Mouse (Mus musculus) intestine, embryonic 15.5 days (tissue): ENCODE results near the gene Flywch1. TPM values are rescaled to one million over a fixed set of nuclear protein-coding genes. Genes with fewer than 3 reads are reported as not detected.
A peak's percentile ranks its signal among the peaks of the same experiment; 100 is the strongest.
"Not testable (repeated sequence)": the region's sequence is repeated elsewhere in the genome, so short reads cannot be mapped to it uniquely, and the experiment has no call there.

Experiments
- ATAC-seq: fragments of 200-750 bp; cut with Nextera tagmentation; 2 replicates; pipeline ENCODE4 v1.8.0; 2017; ENCODE audit warnings: moderate TSS enrichment, moderate library complexity
- H3K27ac ChIP-seq: fragments of 300-500 bp; sonication (generic); 2 replicates; pipeline ENCODE4 v1.5.1; 2015; ENCODE audit warnings: mild to moderate bottlenecking, inconsistent platforms
- H3K27me3 ChIP-seq: fragments of 300-500 bp; sonication (generic); replicated peaks from 2 replicates; pipeline ENCODE4 v1.6.1; 2015; ENCODE audit warnings: inconsistent platforms
- H3K36me3 ChIP-seq: fragments of 300-500 bp; sonication (generic); 2 replicates; pipeline ENCODE4 v1.6.1; 2015; ENCODE audit warnings: inconsistent platforms
- H3K4me1 ChIP-seq: fragments of 300-500 bp; sonication (generic); replicated peaks from 2 replicates; pipeline ENCODE4 v1.6.1; 2015; ENCODE audit warnings: inconsistent platforms
- H3K4me2 ChIP-seq: fragments of 300-500 bp; sonication (generic); replicated peaks from 2 replicates; pipeline ENCODE4 v1.6.1; 2015; ENCODE audit warnings: mild to moderate bottlenecking, inconsistent platforms
- H3K4me3 ChIP-seq: fragments of 300-500 bp; sonication (generic); replicated peaks from 2 replicates; pipeline ENCODE4 v1.5.1; 2015; ENCODE audit warnings: inconsistent platforms
- H3K9ac ChIP-seq: fragments of 300-500 bp; sonication (generic); 2 replicates; pipeline ENCODE4 v1.6.1; 2015; ENCODE audit warnings: inconsistent platforms
- H3K9me3 ChIP-seq: fragments of 300-500 bp; sonication (generic); 2 replicates; pipeline ENCODE4 v1.6.1; 2016; ENCODE audit warnings: inconsistent platforms
- WGBS: fragments of 180-500 bp; shearing (Covaris S2); methylation state at CpG from one replicate; pipeline ENCODE4 v1.1.7; 2015; 5-methylcytosine and 5-hydroxymethylcytosine counted together
- polyA plus RNA-seq: library from polyadenylated mRNA; unstranded; fragments of >200 nt; fragmentation: Nextera tagmentation; extraction: Ambion mirVana; gene quantifications from 2 replicates; pipeline ENCODE4 v1.2.1, GENCODE M21; 2015

Gene Flywch1
- polyA plus RNA-seq, 1 experiment from 2014 or later = 48.3 TPM

- no peak overlapping the region for H3K27ac ChIP-seq
- no peaks in the 10 kb centered on the region for H3K36me3 ChIP-seq
- 3% methylated on average over 12 of the region's 12 CpGs for WGBS
- no peaks in the 10 kb centered on the region for H3K9me3 ChIP-seq
- no peak overlapping the region for H3K4me2 ChIP-seq
- H3K9ac ChIP-seq = no peak overlapping the region
- 0 out of 2 replicates have a peak, but pooled peaks cover 3% of the 10 kb centered on the region for H3K4me1 ChIP-seq
- ATAC-seq = peak; percentile 61
- no peak overlapping the region for H3K4me3 ChIP-seq
- H3K27me3 ChIP-seq = no peaks in the 10 kb centered on the region
Measured at GRCm38 (mm10) chr17:23774090-23774489, 2.7 kb upstream of the Flywch1 start.

GRCm38 (mm10) chr17:23773676-23774075 lies 2.3 kb upstream of the Flywch1 start:
- Histone ChIP-seq H3K4me2 (no peak overlapping the region), H3K4me1 (0 out of 2 replicates have a peak, but pooled peaks cover 3% of the 10 kb centered on the region), H3K27me3 (no peaks in the 10 kb centered on the region), H3K27ac (no peak overlapping the region), H3K9ac (no peak overlapping the region), H3K9me3 (no peaks in the 10 kb centered on the region), H3K4me3 (no peak overlapping the region), H3K36me3 (no peaks in the 10 kb centered on the region)
- no peak for ATAC-seq
- 69% methylated on average over 6 of the region's 6 CpGs for WGBS

- H3K9me3 ChIP-seq, H3K9ac ChIP-seq, H3K27me3 ChIP-seq, H3K36me3 ChIP-seq, H3K27ac ChIP-seq, ATAC-seq, H3K4me2 ChIP-seq, H3K4me1 ChIP-seq, H3K4me3 ChIP-seq: not testable (repeated sequence)
- WGBS = 80% methylated on average over 2 of the region's 2 CpGs
Measured at GRCm38 (mm10) chr17:23772219-23772556, 786 bp upstream of the Flywch1 start.

- Histone ChIP-seq H3K4me1 (0 out of 2 replicates have a peak, but pooled peaks cover 3% of the 10 kb centered on the region), H3K27ac (peak overlapping the region; percentile 59), H3K4me3 (peak overlapping the region; percentile 91), H3K4me2 (peak overlapping the region; percentile 77), H3K36me3 (no peaks in the 10 kb centered on the region), H3K9me3 (no peaks in the 10 kb centered on the region), H3K9ac (peak overlapping the region; percentile 94), H3K27me3 (no peaks in the 10 kb centered on the region)
- under 1% methylated on average over 19 of the region's 19 CpGs for WGBS
- ATAC-seq = no peak
Measured at GRCm38 (mm10) chr17:23770896-23771283, 512 bp downstream of the Flywch1 start.

- Histone ChIP-seq H3K4me2 (peak overlapping the region; percentile 77), H3K27me3 (no peaks in the 10 kb centered on the region), H3K4me3 (peak overlapping the region; percentile 91), H3K4me1 (0 out of 2 replicates have a peak, but pooled peaks cover 3% of the 10 kb centered on the region), H3K9ac (peak overlapping the region; percentile 94; the same call in 1 of the 2 replicates), H3K36me3 (no peaks in the 10 kb centered on the region), H3K9me3 (no peaks in the 10 kb centered on the region), H3K27ac (no peak overlapping the region)
- WGBS = 35% methylated on average over 2 of the region's 2 CpGs
- ATAC-seq = no peak
Measured at GRCm38 (mm10) chr17:23770493-23770892, 909 bp downstream of the Flywch1 start.

- Histone ChIP-seq H3K4me2 (no peak overlapping the region), H3K36me3 (peaks cover 17% of the 10 kb centered on the region), H3K9ac (no peak overlapping the region), H3K4me1 (0 out of 2 replicates have a peak, but pooled peaks cover 4% of the 10 kb centered on the region), H3K27ac (no peak overlapping the region), H3K27me3 (no peaks in the 10 kb centered on the region), H3K4me3 (no peak overlapping the region), H3K9me3 (no peaks in the 10 kb centered on the region)
- ATAC-seq = no peak
- 94% methylated on average over 11 of the region's 11 CpGs for WGBS
Measured at GRCm38 (mm10) chr17:23762976-23763375, 8.4 kb downstream of the Flywch1 start.

- H3K27me3 ChIP-seq = no peaks in the 10 kb centered on the region
- 0 out of 2 replicates have a peak, but pooled peaks cover 4% of the 10 kb centered on the region for H3K4me1 ChIP-seq
- WGBS = 96% methylated on average over 3 of the region's 3 CpGs
- H3K36me3 ChIP-seq = peaks cover 24% of the 10 kb centered on the region
- no peak overlapping the region for H3K27ac ChIP-seq
- ATAC-seq = no peak
- no peak overlapping the region for H3K4me3 ChIP-seq
- H3K4me2 ChIP-seq = no peak overlapping the region
- H3K9ac ChIP-seq = no peak overlapping the region
- H3K9me3 ChIP-seq = no peaks in the 10 kb centered on the region
Measured at GRCm38 (mm10) chr17:23761155-23761554, 10.2 kb downstream of the Flywch1 start.

- 92% methylated on average over 9 of the region's 9 CpGs for WGBS
- Histone ChIP-seq H3K4me3 (no peak overlapping the region), H3K4me1 (0 out of 2 replicates have a peak, but pooled peaks cover 4% of the 10 kb centered on the region), H3K9me3 (no peaks in the 10 kb centered on the region), H3K27ac (no peak overlapping the region), H3K27me3 (no peaks in the 10 kb centered on the region), H3K36me3 (peaks cover 32% of the 10 kb centered on the region), H3K9ac (no peak overlapping the region), H3K4me2 (no peak overlapping the region)
- ATAC-seq = no peak
Measured at GRCm38 (mm10) chr17:23760231-23760630, 11.2 kb downstream of the Flywch1 start.

- Histone ChIP-seq H3K27ac (no peak overlapping the region), H3K4me2 (no peak overlapping the region), H3K9me3 (no peaks in the 10 kb centered on the region), H3K4me3 (no peak overlapping the region), H3K27me3 (no peaks in the 10 kb centered on the region), H3K4me1 (0 out of 2 replicates have a peak, but pooled peaks cover 4% of the 10 kb centered on the region), H3K9ac (no peak overlapping the region), H3K36me3 (peaks cover 32% of the 10 kb centered on the region)
- ATAC-seq = no peak
- 89% methylated on average over 8 of the region's 8 CpGs for WGBS
Measured at GRCm38 (mm10) chr17:23758801-23759200, 12.6 kb downstream of the Flywch1 start.

GRCm38 (mm10) chr17:23757581-23757980 lies 13.8 kb downstream of the Flywch1 start:
- H3K36me3 ChIP-seq = peaks cover 42% of the 10 kb centered on the region
- no peaks in the 10 kb centered on the region for H3K27me3 ChIP-seq
- no peak overlapping the region for H3K27ac ChIP-seq
- H3K4me1 ChIP-seq = no peaks in the 10 kb centered on the region
- ATAC-seq = no peak
- no peak overlapping the region for H3K4me2 ChIP-seq
- 92% methylated on average over 9 of the region's 9 CpGs for WGBS
- no peak overlapping the region for H3K4me3 ChIP-seq
- H3K9me3 ChIP-seq = no peaks in the 10 kb centered on the region
- H3K9ac ChIP-seq = no peak overlapping the region

- Histone ChIP-seq H3K9me3 (no peaks in the 10 kb centered on the region), H3K27ac (no peak overlapping the region), H3K9ac (no peak overlapping the region), H3K36me3 (peaks cover 38% of the 10 kb centered on the region), H3K4me1 (no peaks in the 10 kb centered on the region), H3K27me3 (no peaks in the 10 kb centered on the region), H3K4me2 (no peak overlapping the region), H3K4me3 (no peak overlapping the region)
- ATAC-seq = no peak
- WGBS = 94% methylated on average over 13 of the region's 13 CpGs
Measured at GRCm38 (mm10) chr17:23755689-23756088, 15.7 kb downstream of the Flywch1 start.

GRCm38 (mm10) chr17:23749400-23750191 lies 21.8 kb downstream of the Flywch1 start:
- Histone ChIP-seq H3K27me3 (peaks cover 21% of the 10 kb centered on the region), H3K9me3 (no peaks in the 10 kb centered on the region), H3K27ac (no peak overlapping the region), H3K36me3 (peaks cover 10% of the 10 kb centered on the region; the same call in 1 of the 2 replicates), H3K4me3 (0 out of 2 replicates have a peak overlapping the region, but pooled peaks have one; percentile 2), H3K4me2 (peak overlapping the region; percentile 39), H3K9ac (peak overlapping the region; percentile 21; the same call in 1 of the 2 replicates), H3K4me1 (peaks cover 18% of the 10 kb centered on the region)
- ATAC-seq = no peak
- 83% methylated on average over 11 of the region's 11 CpGs for WGBS
